Mouse (Mus musculus) intestine, embryonic 14.5 days (tissue): ENCODE results near the gene Gm10192. TPM values are rescaled to one million over a fixed set of nuclear protein-coding genes. Genes with fewer than 3 reads are reported as not detected.

ENCODE experiments used
- ATAC-seq: fragments of 200-750 bp; cut with Nextera tagmentation; replicated peaks from 2 replicates; pipeline ENCODE4 v1.8.0; 2017; ENCODE audit warnings: low read depth, moderate number of reproducible peaks, moderate TSS enrichment, moderate library complexity; ENCODE audit not compliant: low FRiP score, low TSS enrichment
- DNase-seq: peaks from one replicate; pipeline ENCODE4 v3.0.0-alpha.2; 2018; ENCODE audit warnings: low spot score
- H3K27ac ChIP-seq: fragments of 300-500 bp; sonication (generic); 2 replicates; pipeline ENCODE4 v1.5.1; 2014; ENCODE audit warnings: low read depth, mild to moderate bottlenecking, control low read depth
- H3K27me3 ChIP-seq: fragments of 300-500 bp; sonication (generic); replicated peaks from 2 replicates; pipeline ENCODE4 v1.6.1; 2014; ENCODE audit warnings: low read length, control low read depth; ENCODE audit not compliant: control insufficient read depth, insufficient read depth
- H3K36me3 ChIP-seq: fragments of 300-500 bp; sonication (generic); 2 replicates; pipeline ENCODE4 v1.6.1; 2014; ENCODE audit warnings: low read length, control low read depth; ENCODE audit not compliant: control insufficient read depth, insufficient read depth
- H3K4me1 ChIP-seq: fragments of 300-500 bp; sonication (generic); replicated peaks from 2 replicates; pipeline ENCODE4 v1.6.1; 2014; ENCODE audit warnings: low read length, control low read depth, mixed read lengths; ENCODE audit not compliant: control insufficient read depth, insufficient read depth
- H3K4me2 ChIP-seq: fragments of 300-500 bp; sonication (generic); 2 replicates; pipeline ENCODE4 v1.6.1; 2014; ENCODE audit warnings: low read length
- H3K4me3 ChIP-seq: fragments of 300-500 bp; sonication (generic); 2 replicates; pipeline ENCODE4 v1.5.1; 2014; ENCODE audit warnings: low read depth, low read length, control low read depth, mixed read lengths
- H3K9ac ChIP-seq: fragments of 300-500 bp; sonication (generic); 2 replicates; pipeline ENCODE4 v1.6.1; 2014; ENCODE audit warnings: mild to moderate bottlenecking, low read length
- H3K9me3 ChIP-seq: fragments of 300-500 bp; sonication (generic); 2 replicates; pipeline ENCODE4 v1.6.1; 2016; ENCODE audit warnings: low read length, control low read depth; ENCODE audit not compliant: control insufficient read depth
- WGBS: fragments of 180-500 bp; shearing (Covaris S2); extraction: QIAGEN DNeasy Blood & Tissue Kit; methylation state at CpG from one replicate; pipeline ENCODE4 v1.1.7; 2014; 5-methylcytosine and 5-hydroxymethylcytosine counted together
- polyA plus RNA-seq: library from polyadenylated mRNA; unstranded; fragments of >200 nt; fragmentation: Nextera tagmentation; extraction: Ambion mirVana; gene quantifications from 2 replicates; pipeline ENCODE4 v1.2.1, GENCODE M21; 2014

Gm10192 gene
- polyA plus RNA-seq, 1 experiment from 2014 or later = not detected

GRCm38 (mm10) chr4:97156841-97157345, 26.1 kb downstream of the Gm10192 start:
- Histone ChIP-seq H3K27ac (no peak overlapping the region), H3K9ac (no peak overlapping the region), H3K27me3 (no peaks in the 10 kb centered on the region), H3K9me3 (no peaks in the 10 kb centered on the region), H3K4me2 (no peak overlapping the region), H3K4me1 (no peaks in the 10 kb centered on the region), H3K4me3 (no peak overlapping the region), H3K36me3 (no peaks in the 10 kb centered on the region)
- ATAC-seq = no peak
- no peak for DNase-seq
- 71% methylated on average over 10 of the region's 10 CpGs for WGBS

- Histone ChIP-seq H3K36me3 (no peaks in the 10 kb centered on the region), H3K27ac (no peak overlapping the region), H3K4me3 (no peak overlapping the region), H3K4me1 (no peaks in the 10 kb centered on the region), H3K9ac (no peak overlapping the region), H3K4me2 (no peak overlapping the region), H3K27me3 (no peaks in the 10 kb centered on the region), H3K9me3 (no peaks in the 10 kb centered on the region)
- DNase-seq (no peak), ATAC-seq (no peak)
- WGBS = 66% methylated on average over 3 of the region's 3 CpGs
These were observed 26.9 kb downstream of the Gm10192 start for GRCm38 (mm10) chr4:97156084-97156483.

- no peaks in the 10 kb centered on the region for H3K4me1 ChIP-seq
- no peak overlapping the region for H3K27ac ChIP-seq
- no peak overlapping the region for H3K4me2 ChIP-seq
- no peak overlapping the region for H3K4me3 ChIP-seq
- ATAC-seq (no peak), DNase-seq (no peak)
- H3K9me3 ChIP-seq = no peaks in the 10 kb centered on the region
- no peaks in the 10 kb centered on the region for H3K27me3 ChIP-seq
- no peaks in the 10 kb centered on the region for H3K36me3 ChIP-seq
- H3K9ac ChIP-seq = no peak overlapping the region
These were observed 29.4 kb downstream of the Gm10192 start for GRCm38 (mm10) chr4:97153554-97153953.

- 89% methylated on average over 2 of the region's 2 CpGs for WGBS
- Histone ChIP-seq H3K9me3 (no peaks in the 10 kb centered on the region), H3K4me3 (no peak overlapping the region), H3K9ac (no peak overlapping the region), H3K27me3 (no peaks in the 10 kb centered on the region), H3K27ac (no peak overlapping the region), H3K36me3 (no peaks in the 10 kb centered on the region), H3K4me1 (no peaks in the 10 kb centered on the region), H3K4me2 (no peak overlapping the region)
- ATAC-seq = no peak
- DNase-seq = no peak
These were observed 40.5 kb downstream of the Gm10192 start for GRCm38 (mm10) chr4:97142484-97142883.
